In the genomic region with DNA sequence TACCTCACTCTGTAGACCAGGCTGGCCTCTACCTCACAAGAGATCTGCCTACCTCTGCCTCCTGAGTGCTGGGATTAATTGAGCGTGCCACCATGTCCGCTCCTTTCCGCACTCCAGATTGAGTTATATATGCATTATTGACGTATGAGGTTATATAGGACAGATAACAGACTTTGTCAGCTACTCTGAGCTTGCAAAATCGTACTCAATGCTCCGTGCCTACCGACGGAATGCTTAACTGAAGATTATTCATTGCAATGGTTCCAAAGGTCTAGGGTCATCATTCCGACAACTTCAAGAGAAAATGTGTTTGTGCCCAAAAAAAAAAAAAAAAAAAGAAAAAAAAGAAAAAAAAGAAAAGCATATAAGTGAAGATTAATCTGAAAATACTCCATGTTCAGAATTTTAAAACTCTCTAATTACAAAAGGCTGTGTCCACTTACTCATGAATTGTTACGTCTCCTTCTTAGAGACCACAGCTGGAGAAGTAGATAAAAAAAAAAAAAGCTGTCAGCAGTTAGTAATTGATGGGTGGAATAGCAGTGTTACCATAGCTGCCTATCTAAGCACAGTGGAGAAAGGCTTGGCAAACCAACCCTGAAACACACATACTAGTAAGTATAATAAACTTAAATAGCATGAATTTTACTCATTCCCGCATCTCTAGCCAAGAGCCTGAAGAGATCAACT, we compare ENCODE assay signal across 8 mouse cellular contexts. TPM values are rescaled to one million over a fixed set of nuclear protein-coding genes. Genes with fewer than 3 reads are reported as not detected.
DNase-seq lines count a peak whose midpoint lies in the region; ATAC-seq and TF ChIP-seq lines count a peak whose summit lies in the region.

No protein-coding gene starts in this region.

- H3K4me3 ChIP-seq in neural tube, embryonic 11.5 days (ENCODE audit: low read depth, low read length): peak overlapping the region; percentile 50
- peak overlapping the region; percentile 83 for H3K4me3 ChIP-seq in forebrain, embryonic 11.5 days (ENCODE audit: low read depth, low read length)
- peak overlapping the region; percentile 79 for H3K4me3 ChIP-seq in kidney, embryonic 15.5 days (replicated peaks)
- peak overlapping the region; percentile 66 for H3K4me3 ChIP-seq in myocyte

- no peaks in the 10 kb centered on the region for H3K27me3 ChIP-seq in neural tube, embryonic 11.5 days (ENCODE audit: control insufficient read depth, insufficient read depth, low read length)
- H3K27me3 ChIP-seq in forebrain, embryonic 11.5 days (ENCODE audit: control insufficient read depth, insufficient read depth, low read length): no peaks in the 10 kb centered on the region
- H3K27me3 ChIP-seq in kidney, embryonic 15.5 days: no peaks in the 10 kb centered on the region
- no peaks in the 10 kb centered on the region for H3K27me3 ChIP-seq in myocyte (ENCODE audit: control insufficient read depth, insufficient read depth, insufficient read length)

- intact Hi-C loops in left cerebral cortex, postnatal 10 days (cut with DNase I): no loop called here

- peak overlapping the region; percentile 64 for H3K9ac ChIP-seq in neural tube, embryonic 11.5 days (ENCODE audit: low read length)
- H3K9ac ChIP-seq in forebrain, embryonic 11.5 days (ENCODE audit: low read length): peak overlapping the region; percentile 76
- H3K9ac ChIP-seq in kidney, embryonic 15.5 days: peak overlapping the region; percentile 80

- H3ac ChIP-seq in myocyte (ENCODE audit: control insufficient read depth, insufficient read length): peak overlapping the region; percentile 3

- peak overlapping the region; percentile 39; the same call in 1 of the 2 replicates for H3K27ac ChIP-seq in neural tube, embryonic 11.5 days (ENCODE audit: low read depth, low read length)
- H3K27ac ChIP-seq in forebrain, embryonic 11.5 days (ENCODE audit: low read depth, low read length): peak overlapping the region; percentile 89; the same call in 1 of the 2 replicates
- peak overlapping the region; percentile 99 for H3K27ac ChIP-seq in kidney, embryonic 15.5 days

- WGBS in neural tube, embryonic 11.5 days: 67% methylated on average over 11 of the region's 11 CpGs
- WGBS in forebrain, embryonic 11.5 days: 72% methylated on average over 11 of the region's 11 CpGs
- WGBS in kidney, embryonic 15.5 days: 57% methylated on average over 11 of the region's 11 CpGs

- H3K9me3 ChIP-seq in neural tube, embryonic 11.5 days (ENCODE audit: control insufficient read depth, low read length): no peaks in the 10 kb centered on the region
- H3K9me3 ChIP-seq in forebrain, embryonic 11.5 days (ENCODE audit: control insufficient read depth, low read length): no peaks in the 10 kb centered on the region
- no peaks in the 10 kb centered on the region for H3K9me3 ChIP-seq in kidney, embryonic 15.5 days (replicated peaks)

- no peak for TF ChIP-seq POLR2A in myocyte (IDR thresholded peaks at IDR 0.05; ENCODE audit: insufficient read length, low read depth)

- H3K4me1 ChIP-seq in neural tube, embryonic 11.5 days (ENCODE audit: control insufficient read depth, insufficient read depth, low read length): no peaks in the 10 kb centered on the region; the same call in 1 of the 2 replicates
- H3K4me1 ChIP-seq in forebrain, embryonic 11.5 days (replicated peaks; ENCODE audit: control insufficient read depth, insufficient read depth, low read length): 0 out of 2 replicates have a peak, but pooled peaks cover 2% of the 10 kb centered on the region
- H3K4me1 ChIP-seq in kidney, embryonic 15.5 days: peaks cover 16% of the 10 kb centered on the region

- H3K4me2 ChIP-seq in neural tube, embryonic 11.5 days (ENCODE audit: low read depth): peak overlapping the region; percentile 51
- peak overlapping the region; percentile 74 for H3K4me2 ChIP-seq in forebrain, embryonic 11.5 days (ENCODE audit: low read depth, low read length, severe bottlenecking)
- peak overlapping the region; percentile 69 for H3K4me2 ChIP-seq in kidney, embryonic 15.5 days
- H3K4me2 ChIP-seq in myocyte (ENCODE audit: low read depth): peak overlapping the region; percentile 94

- no peaks in the 10 kb centered on the region for H3K36me3 ChIP-seq in neural tube, embryonic 11.5 days (ENCODE audit: control insufficient read depth, insufficient read depth, low read length)
- H3K36me3 ChIP-seq in forebrain, embryonic 11.5 days (ENCODE audit: control insufficient read depth, insufficient read depth, low read length): no peaks in the 10 kb centered on the region
- peaks cover 11% of the 10 kb centered on the region; the same call in 1 of the 2 replicates for H3K36me3 ChIP-seq in kidney, embryonic 15.5 days
- no peaks in the 10 kb centered on the region for H3K36me3 ChIP-seq in myocyte (ENCODE audit: control insufficient read depth, insufficient read depth)

- H3K79me2 ChIP-seq in myocyte (ENCODE audit: control insufficient read depth, insufficient read depth): peaks cover 31% of the 10 kb centered on the region

- ATAC-seq in neural tube, embryonic 11.5 days (ENCODE audit: insufficient read depth, low FRiP score, low TSS enrichment): peak; percentile 60
- ATAC-seq in forebrain, embryonic 11.5 days (replicated peaks; ENCODE audit: low FRiP score): peak; percentile 34
- peak; percentile 50 for ATAC-seq in kidney, embryonic 15.5 days (replicated peaks; ENCODE audit: low FRiP score)

- no peak for DNase-seq in neural tube, embryonic 11.5 days (ENCODE audit: low spot score)
- DNase-seq in neural tube, embryonic 10.5 days (ENCODE audit: extremely low spot score, low spot score): no peak
- DNase-seq in forebrain, embryonic 11.5 days (ENCODE audit: low spot score): no peak
- DNase-seq in frontal cortex, postnatal 14 days (ENCODE audit: low spot score in 2 of 2): no peak
- DNase-seq in right cerebral cortex, postnatal 36 days (ENCODE audit: low spot score in 2 of 2): no peak
- DNase-seq in left cerebral cortex, postnatal 10 days (ENCODE audit: extremely low spot score in 1 of 2, low spot score in 2 of 2): no peak

TF ChIP-seq in myocyte, 11 proteins besides CTCF, POLR2A, EP300 and RAD21:
- TF ChIP-seq CEBPB (IDR thresholded peaks at IDR 0.05; ENCODE audit: insufficient read depth, poor library complexity, severe bottlenecking): no peak
- no peak for TF ChIP-seq MYOD1 (IDR thresholded peaks at IDR 0.05; ENCODE audit: control insufficient read depth in 1 of 3, insufficient read length in 2 of 3, low read depth in 2 of 3)

RNA-seq across cellular contexts. Expression of a gene that starts 1.0 kb away (rescaled TPM):
- 129 and 144 TPM in 2 replicates for polyA plus RNA-seq in neural tube, embryonic 11.5 days (2014; fragmentation: Nextera tagmentation; extraction: Ambion mirVana)
- polyA plus RNA-seq in forebrain, embryonic 11.5 days (2014; fragmentation: Nextera tagmentation; extraction: Ambion mirVana): 125 and 140 TPM in 2 replicates
- polyA plus RNA-seq in kidney, embryonic 15.5 days (2015; fragmentation: Nextera tagmentation; extraction: Ambion mirVana): 171 and 186 TPM in 2 replicates
- polyA plus RNA-seq in myocyte (2012; fragmentation: generic; extraction: Trizol): 126 TPM
- 10 to 100 TPM; 65.3 to 65.6 TPM for total RNA-seq in left cerebral cortex, postnatal 10 days (2021)

RNA-seq across cellular contexts. Expression of a gene that starts 12.8 kb away (rescaled TPM):
- polyA plus RNA-seq in neural tube, embryonic 11.5 days (2014; fragmentation: Nextera tagmentation; extraction: Ambion mirVana): 69.0 and 77.0 TPM in 2 replicates
- polyA plus RNA-seq in forebrain, embryonic 11.5 days (2014; fragmentation: Nextera tagmentation; extraction: Ambion mirVana): 72.3 and 75.0 TPM in 2 replicates
- polyA plus RNA-seq in kidney, embryonic 15.5 days (2015; fragmentation: Nextera tagmentation; extraction: Ambion mirVana): 106 and 107 TPM in 2 replicates
- 23.6 TPM for polyA plus RNA-seq in myocyte (2012; fragmentation: generic; extraction: Trizol)
- 10 to 100 TPM; 33.6 to 37.3 TPM for total RNA-seq in left cerebral cortex, postnatal 10 days (2021)

RNA-seq across cellular contexts. Expression of a gene that starts 32.2 kb away (rescaled TPM):
- polyA plus RNA-seq in neural tube, embryonic 11.5 days (2014; fragmentation: Nextera tagmentation; extraction: Ambion mirVana): 44.0 and 48.3 TPM in 2 replicates
- 61.5 and 65.1 TPM in 2 replicates for polyA plus RNA-seq in forebrain, embryonic 11.5 days (2014; fragmentation: Nextera tagmentation; extraction: Ambion mirVana)
- polyA plus RNA-seq in kidney, embryonic 15.5 days (2015; fragmentation: Nextera tagmentation; extraction: Ambion mirVana): 39.0 and 42.7 TPM in 2 replicates
- polyA plus RNA-seq in myocyte (2012; fragmentation: generic; extraction: Trizol): 3.0 TPM
- total RNA-seq in left cerebral cortex, postnatal 10 days (2021): 1 to 10 TPM; 1.8 to 3.1 TPM

RNA-seq across cellular contexts. Expression of a gene that starts 42.9 kb away (rescaled TPM):
- polyA plus RNA-seq in neural tube, embryonic 11.5 days (2014; fragmentation: Nextera tagmentation; extraction: Ambion mirVana): 343 and 345 TPM in 2 replicates
- polyA plus RNA-seq in forebrain, embryonic 11.5 days (2014; fragmentation: Nextera tagmentation; extraction: Ambion mirVana): 455 and 459 TPM in 2 replicates
- polyA plus RNA-seq in kidney, embryonic 15.5 days (2015; fragmentation: Nextera tagmentation; extraction: Ambion mirVana): 256 and 259 TPM in 2 replicates
- 45.4 TPM for polyA plus RNA-seq in myocyte (2012; fragmentation: generic; extraction: Trizol)
- total RNA-seq in left cerebral cortex, postnatal 10 days (2021): 1 to 10 TPM; 3.9 to 6.5 TPM

Comparison
In these comparisons a context has a peak if more than half of its experiments do, and no peak if none do; other contexts are left out.
1. H3K27ac ChIP-seq: peak in every context shown above with its lines; median percentile 99 in kidney, embryonic 15.5 days; 89 in forebrain, embryonic 11.5 days; 39 in neural tube, embryonic 11.5 days.